Mouse (Mus musculus) adrenal gland, adult 18-20 months (tissue): Measurements from ENCODE around the gene Myzap. TPM values are rescaled to one million over a fixed set of nuclear protein-coding genes. Genes with fewer than 3 reads are reported as not detected.
"Not testable (repeated sequence)": the region's sequence is repeated elsewhere in the genome, so short reads cannot be mapped to it uniquely, and the experiment has no call there.

Experiments used
- DNase-seq, 2 experiments: peaks; one replicate each; pipeline ENCODE4 v3.0.0; 2021 to 2022; ENCODE audit warnings: low spot score in 2 of 2
- total RNA-seq, 2 experiments: library from RNA; stranded (reverse); gene quantifications; 1 replicate in 1 of 2; 2 replicates in 1 of 2; pipeline ENCODE4 v1.2.3; 2021

Gene Myzap
- total RNA-seq, 2 experiments from 2014 or later = 11.2 to 12.7 TPM

DNA sequence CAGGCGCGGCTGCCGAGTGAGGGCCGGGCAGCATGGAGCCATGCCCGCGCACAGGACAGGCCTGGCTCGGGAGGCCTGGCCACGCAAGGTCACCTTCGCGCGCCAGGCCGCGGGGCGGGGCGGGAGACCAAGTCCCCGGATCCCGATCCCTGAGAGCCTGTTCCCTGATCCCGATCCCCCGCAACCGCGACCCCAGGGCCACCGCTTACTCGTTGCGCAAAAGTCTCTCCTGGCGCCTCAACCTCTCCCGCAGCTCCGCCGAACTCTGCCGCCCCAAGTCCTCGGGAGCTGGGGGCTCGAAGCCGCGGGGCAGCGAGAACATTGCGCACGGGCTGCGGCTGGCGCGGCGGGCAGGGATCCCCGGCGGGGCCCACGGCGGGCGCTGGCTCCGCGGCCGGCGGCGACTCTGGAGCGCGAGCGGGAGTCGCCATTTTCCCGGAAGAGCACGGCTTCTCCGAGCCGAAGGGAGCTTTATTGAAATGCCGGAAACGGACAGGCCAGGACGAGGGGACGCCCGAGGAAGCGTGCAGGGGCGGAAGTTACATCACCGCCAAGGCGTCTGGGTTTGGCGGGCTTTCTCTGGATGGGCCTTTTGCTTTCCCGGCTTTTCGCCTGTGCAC is 106.6 kb downstream of the Myzap start, which contains the start of gene Polr2m:
Gene Polr2m, minus strand, starts transcription at position 461 of the 620 bp plus-strand sequence.
- peak; percentile 92 to 95 for DNase-seq

DNA sequence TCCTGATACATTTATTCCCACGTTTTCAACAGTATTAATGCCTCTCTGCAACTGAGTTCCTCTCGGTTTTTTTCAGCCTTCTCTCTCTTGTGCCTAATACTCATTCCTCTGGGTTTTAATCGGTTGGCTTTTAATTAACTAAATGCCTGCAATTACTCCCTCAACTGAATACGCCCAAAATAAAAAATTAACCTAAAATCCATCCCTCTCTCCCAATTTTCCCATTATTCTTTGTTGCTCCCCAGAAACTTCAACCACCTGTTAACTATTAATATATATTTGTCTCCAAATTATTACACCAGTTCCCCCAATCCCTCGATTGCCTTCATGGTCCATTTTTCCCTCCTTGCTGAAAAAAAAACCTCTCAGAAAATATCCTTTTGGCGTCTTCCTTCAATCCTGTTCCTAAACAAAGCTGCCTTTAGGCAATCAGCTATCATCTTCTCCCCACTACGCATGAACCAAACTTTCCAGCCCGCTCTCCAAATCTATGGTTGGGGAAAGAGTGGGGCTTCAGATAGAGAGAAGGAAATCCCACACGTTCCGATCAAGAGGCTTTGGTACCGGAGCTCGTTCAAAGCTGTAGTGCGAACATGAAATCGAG is 107.2 kb downstream of the Myzap start:
- DNase-seq = no peak

DNA sequence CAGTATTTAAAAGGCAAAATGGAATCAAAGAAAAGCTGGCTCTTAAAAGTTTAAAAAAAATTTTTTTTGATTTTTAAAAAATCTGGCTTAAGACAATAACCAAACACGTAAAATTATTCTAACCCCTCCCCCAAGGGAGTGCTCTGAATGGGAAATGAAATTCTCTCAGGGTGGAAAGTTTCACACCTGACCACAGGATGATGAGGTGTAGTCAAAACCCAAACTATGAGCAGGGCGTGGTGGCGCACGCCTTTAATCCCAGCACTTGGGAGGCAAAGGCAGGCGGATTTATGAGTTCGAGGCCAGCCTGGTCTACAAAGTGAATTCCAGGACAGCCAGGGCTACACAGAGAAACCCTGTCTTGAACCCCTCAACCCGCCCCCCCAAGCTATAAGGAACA is 108.3 kb downstream of the Myzap start:
- DNase-seq = not testable (repeated sequence)

DNA sequence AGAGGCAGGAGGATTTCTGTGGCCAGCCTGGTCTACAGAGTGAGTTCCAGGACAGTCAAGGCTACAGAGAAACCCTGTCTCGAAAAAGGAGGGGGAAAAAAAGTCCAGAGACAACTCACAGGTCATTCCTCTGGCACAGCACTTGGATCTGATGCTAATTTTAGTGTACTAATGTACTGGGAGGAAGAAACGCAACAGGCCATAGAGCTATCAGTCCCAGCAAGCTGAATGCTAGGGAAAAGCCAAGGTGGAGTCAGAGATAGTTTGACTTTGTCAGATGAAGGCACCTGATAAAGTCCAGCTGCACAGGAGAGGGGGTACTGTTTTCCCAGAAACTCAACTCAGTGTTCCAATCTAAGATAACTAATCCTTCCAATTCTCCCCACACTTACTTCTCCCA is 111.9 kb downstream of the Myzap start:
- no peak for DNase-seq

DNA sequence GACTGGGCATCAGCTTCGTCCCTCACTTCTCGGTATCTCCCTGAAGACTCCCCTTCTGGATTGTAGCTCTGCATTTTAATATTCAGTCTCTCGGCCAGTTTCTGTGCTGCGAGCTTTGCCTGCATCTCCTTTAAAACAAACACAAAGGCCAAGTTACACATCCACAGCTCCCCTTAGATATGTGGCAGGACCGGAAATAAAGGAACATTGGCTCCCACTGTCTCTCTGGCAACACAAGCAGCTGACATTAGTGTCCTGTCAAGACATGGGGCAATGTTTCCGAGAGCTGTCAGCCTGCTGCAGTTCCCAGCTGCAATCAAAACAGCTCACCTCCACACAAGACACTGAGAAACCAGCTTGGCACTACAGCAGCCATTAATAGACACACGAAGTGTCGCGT is 112.7 kb downstream of the Myzap start:
- DNase-seq = no peak

DNA sequence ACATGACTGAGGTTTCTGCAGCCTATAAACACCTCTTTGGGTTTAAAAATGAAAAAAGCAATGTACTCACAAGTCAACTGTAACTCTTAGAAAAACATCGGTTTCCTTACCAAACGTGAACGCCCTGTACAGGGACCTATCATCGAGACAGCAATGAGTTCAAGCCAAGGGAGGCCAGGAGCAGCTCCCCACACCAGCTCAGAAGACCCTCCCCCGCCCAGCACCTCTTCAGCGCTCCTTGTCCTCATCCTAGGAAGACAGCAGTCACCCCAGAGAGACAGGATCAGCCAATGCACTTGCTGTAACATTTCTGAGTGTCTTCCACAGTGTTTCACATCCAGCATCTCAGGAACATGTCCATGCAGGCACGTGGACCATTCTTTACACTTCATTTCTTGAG is 113.6 kb downstream of the Myzap start:
- DNase-seq = no peak

DNA sequence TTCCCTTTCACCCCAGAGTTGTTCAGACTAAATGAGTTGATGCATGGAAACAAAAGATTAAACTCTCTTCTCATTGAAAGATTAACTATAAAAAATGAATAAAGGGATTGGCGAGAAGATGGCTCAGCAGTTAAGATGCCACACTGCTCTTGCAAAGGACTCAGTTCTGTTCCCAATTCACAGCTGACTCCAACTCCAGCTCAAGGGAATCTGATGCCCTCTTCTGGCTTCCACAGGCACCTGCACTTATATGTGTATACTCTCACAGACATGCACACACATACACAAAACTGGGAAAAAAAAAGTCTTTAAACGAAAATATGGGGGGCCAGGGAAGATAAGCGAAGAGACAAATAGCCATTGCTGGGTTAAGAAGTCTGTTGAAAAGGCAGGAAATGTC is 115.6 kb downstream of the Myzap start:
- no peak for DNase-seq

DNA sequence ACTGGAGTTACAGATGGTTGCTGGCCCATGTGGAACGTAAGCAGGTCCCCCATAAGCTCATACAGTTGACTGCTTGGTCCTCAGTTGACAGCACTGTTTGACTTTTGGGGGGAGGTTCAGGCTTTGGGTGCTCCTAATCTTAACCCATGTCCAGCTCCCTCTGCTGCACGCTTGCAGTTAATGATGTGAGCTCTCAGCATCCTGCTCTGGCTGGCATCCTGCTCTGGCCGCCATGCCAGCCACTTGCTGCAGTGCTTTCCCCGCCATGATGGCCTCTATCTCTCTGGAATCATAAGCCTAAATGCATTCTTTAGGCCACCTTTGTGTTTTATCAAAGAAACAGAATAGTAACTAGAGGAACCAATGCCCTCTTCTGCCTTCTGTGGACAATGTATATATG is 116.6 kb downstream of the Myzap start:
- no peak for DNase-seq

DNA sequence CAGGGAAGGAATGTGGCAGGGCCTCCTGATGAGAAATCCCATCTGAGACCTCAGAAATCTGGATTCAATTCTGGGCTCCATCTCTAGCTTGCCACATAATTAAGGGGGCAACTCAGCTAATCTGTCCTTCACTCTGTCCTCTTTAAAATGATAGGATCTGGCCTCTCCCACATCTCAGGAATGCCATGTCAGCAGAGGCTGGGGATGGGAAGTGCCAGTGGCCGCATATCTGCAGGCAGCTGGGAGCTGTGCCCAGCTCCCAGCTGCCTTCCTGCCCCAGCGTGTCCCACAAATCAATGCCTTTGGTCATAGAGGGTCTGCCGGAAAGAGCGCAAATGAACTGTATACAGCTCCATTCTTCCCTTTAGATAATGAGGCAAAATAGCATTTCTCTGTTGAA is 124.7 kb downstream of the Myzap start:
- DNase-seq = no peak

DNA sequence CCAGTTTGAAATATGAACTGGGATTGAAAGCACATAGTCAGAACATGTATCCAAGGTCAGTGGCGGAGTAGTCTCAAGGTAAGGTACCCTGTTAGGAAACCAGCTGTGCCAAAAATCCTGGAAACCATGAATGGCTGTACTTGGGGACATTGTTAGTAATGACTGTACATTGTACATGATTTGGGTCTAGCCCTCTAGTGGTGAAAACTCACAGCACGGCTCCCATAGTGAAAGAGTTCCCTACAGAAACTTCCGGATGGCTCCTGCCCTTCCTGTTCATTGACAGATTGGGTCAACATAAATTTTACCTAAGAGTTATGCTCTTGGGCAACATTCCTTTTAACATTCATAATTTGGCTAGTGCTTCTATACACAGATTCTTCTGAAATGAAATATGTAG is 126.0 kb downstream of the Myzap start:
- DNase-seq = peak; percentile 19 to 27

DNA sequence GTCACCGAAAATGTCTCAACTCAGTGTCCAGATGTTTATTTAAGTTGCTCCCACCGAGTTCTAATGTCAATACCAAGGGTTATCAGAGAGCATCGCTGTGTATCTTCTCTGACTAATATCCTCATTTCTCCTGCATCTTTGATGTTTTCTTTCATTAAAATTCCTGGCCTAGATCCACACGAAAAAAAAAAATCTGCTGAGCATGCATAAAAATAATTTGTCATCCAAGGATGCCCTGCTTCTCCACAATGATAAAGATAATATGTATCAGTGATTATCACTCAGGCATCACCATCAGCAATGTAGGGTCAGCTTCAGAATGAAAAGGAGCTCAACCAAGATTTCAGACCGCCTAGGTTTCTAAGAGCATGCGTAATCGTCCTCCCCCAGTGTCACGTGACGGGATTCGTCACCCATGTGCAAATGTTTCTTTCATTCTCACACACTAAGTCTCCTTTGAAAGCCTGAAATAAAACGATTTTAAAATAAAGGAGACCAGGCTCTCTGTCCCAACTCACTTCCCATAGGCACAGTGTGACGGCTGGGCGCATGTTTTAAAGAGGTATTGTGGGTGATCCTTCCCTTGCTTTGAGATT is 129.0 kb downstream of the Myzap start:
- no peak for DNase-seq

DNA sequence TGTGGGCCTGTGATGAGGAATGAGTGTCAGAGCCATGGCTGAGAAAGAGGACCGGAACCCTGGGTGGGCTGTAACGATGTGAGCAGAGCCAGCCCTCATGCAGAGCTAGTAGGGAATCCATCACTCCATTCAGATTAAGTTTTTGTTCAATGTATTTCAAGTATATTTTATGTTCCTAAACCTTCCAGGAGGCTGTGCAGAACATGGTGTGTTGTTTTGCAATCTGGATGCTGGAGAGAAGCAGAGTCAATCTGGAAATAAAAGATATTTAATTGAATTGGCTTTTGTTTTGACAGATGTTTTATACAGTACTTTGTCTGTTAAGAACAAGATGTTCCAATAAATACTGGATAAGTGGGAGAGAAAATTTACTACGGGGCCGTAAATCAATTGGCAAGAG is 135.4 kb downstream of the Myzap start:
- DNase-seq = no peak

Other genes with a start within 250 kb of the Myzap start
- gene Polr2m, start 106.4 kb downstream of the Myzap start, total RNA-seq = 100 to 1,000 TPM; 178 to 179 TPM
- 100 to 1,000 TPM in 1 of 2 experiments, 10 to 100 TPM in 1; 92.4 to 105 TPM for gene Cgnl1, start 179.2 kb upstream of the Myzap start, total RNA-seq